Mouse (Mus musculus): ENCODE measurements around the gene Tmem229b. TPM values are rescaled to one million over a fixed set of nuclear protein-coding genes. Genes with fewer than 3 reads are reported as not detected.
"Not testable (repeated sequence)": the region's sequence is repeated elsewhere in the genome, so short reads cannot be mapped to it uniquely, and the experiment has no call there.

Tmem229b gene
- polyA plus RNA-seq, 1 experiment from 2014 or later = 7.3 TPM

- 23% methylated on average over 3 of the region's 3 CpGs for WGBS
- no peaks in the 10 kb centered on the region for H3K36me3 ChIP-seq
- H3K27me3 ChIP-seq = no peaks in the 10 kb centered on the region
- no peak overlapping the region for H3K4me3 ChIP-seq
- no peak overlapping the region for H3K4me2 ChIP-seq
- no peak overlapping the region for H3K9ac ChIP-seq
- H3K4me1 ChIP-seq = no peaks in the 10 kb centered on the region
- no peaks in the 10 kb centered on the region for H3K9me3 ChIP-seq
- no peak for ATAC-seq (ENCODE audit: borderline replicate concordance, extremely low read depth, low FRiP score, low TSS enrichment)
- no peak overlapping the region for H3K27ac ChIP-seq
Measured at GRCm38 (mm10) chr12:79035349-79035748, 27.9 kb upstream of the Tmem229b start.

GRCm38 (mm10) chr12:79034331-79034730 lies 26.9 kb upstream of the Tmem229b start:
- Histone ChIP-seq H3K27ac (no peak overlapping the region), H3K9me3 (no peaks in the 10 kb centered on the region), H3K4me3 (no peak overlapping the region), H3K9ac (no peak overlapping the region), H3K4me2 (no peak overlapping the region), H3K27me3 (no peaks in the 10 kb centered on the region), H3K36me3 (no peaks in the 10 kb centered on the region), H3K4me1 (no peaks in the 10 kb centered on the region)
- 98% methylated on average over 2 of the region's 2 CpGs for WGBS
- no peak for ATAC-seq (ENCODE audit: borderline replicate concordance, extremely low read depth, low FRiP score, low TSS enrichment)

- H3K4me2 ChIP-seq = peak within 1 kb of the TSS; percentile 97
- H3K9ac ChIP-seq = peak within 1 kb of the TSS; percentile 77
- peak within 1 kb of the TSS; percentile 83 for H3K4me3 ChIP-seq
- under 1% methylated on average over 77 of the region's 80 CpGs for WGBS
- peak; percentile 93 for ATAC-seq (ENCODE audit: borderline replicate concordance, extremely low read depth, low FRiP score, low TSS enrichment)
- H3K27me3 ChIP-seq = no peaks in the 10 kb centered on the region
- H3K4me1 ChIP-seq = peaks cover 4% of the 10 kb centered on the region
- peak within 1 kb of the TSS; percentile 63; the same call in 1 of the 2 replicates for H3K27ac ChIP-seq
- H3K36me3 ChIP-seq = no peaks in the 10 kb centered on the region
- no peaks in the 10 kb centered on the region for H3K9me3 ChIP-seq
Measured at GRCm38 (mm10) chr12:79028911-79029861, 21.8 kb upstream of the Tmem229b start, which contains the start of gene Plekhh1. Plekhh1 (plus strand) TSS chr12:79029163.

- H3K4me2 ChIP-seq; H3K27ac ChIP-seq; H3K27me3 ChIP-seq; ATAC-seq (ENCODE audit: borderline replicate concordance, extremely low read depth, low FRiP score, low TSS enrichment); H3K36me3 ChIP-seq; H3K4me3 ChIP-seq; H3K9me3 ChIP-seq; H3K9ac ChIP-seq; H3K4me1 ChIP-seq: not testable (repeated sequence)
- WGBS = 92% methylated on average over 8 of the region's 8 CpGs
Measured at GRCm38 (mm10) chr12:79027526-79027925, 20.1 kb upstream of the Tmem229b start.

GRCm38 (mm10) chr12:79022882-79023281 lies 15.5 kb upstream of the Tmem229b start:
- ATAC-seq (ENCODE audit: borderline replicate concordance, extremely low read depth, low FRiP score, low TSS enrichment) = no peak

GRCm38 (mm10) chr12:79021902-79022301 lies 14.5 kb upstream of the Tmem229b start:
- ATAC-seq (ENCODE audit: borderline replicate concordance, extremely low read depth, low FRiP score, low TSS enrichment) = no peak
- Histone ChIP-seq H3K27me3 (no peaks in the 10 kb centered on the region), H3K4me1 (no peaks in the 10 kb centered on the region), H3K4me2 (no peak overlapping the region), H3K36me3 (no peaks in the 10 kb centered on the region), H3K9ac (no peak overlapping the region), H3K27ac (no peak overlapping the region), H3K4me3 (no peak overlapping the region), H3K9me3 (no peaks in the 10 kb centered on the region)
- WGBS = 73% methylated on average over 1 of the region's 1 CpGs

More at GRCm38 (mm10) chr12:79022882-79023281, 15.5 kb upstream of the Tmem229b start:
- WGBS = 8% methylated on average over 3 of the region's 3 CpGs
- no peak overlapping the region for H3K4me3 ChIP-seq
- no peak overlapping the region for H3K9ac ChIP-seq
- no peaks in the 10 kb centered on the region for H3K27me3 ChIP-seq
- H3K4me1 ChIP-seq = no peaks in the 10 kb centered on the region
- no peaks in the 10 kb centered on the region for H3K36me3 ChIP-seq
- H3K4me2 ChIP-seq = no peak overlapping the region
- no peak overlapping the region for H3K27ac ChIP-seq
- H3K9me3 ChIP-seq = no peaks in the 10 kb centered on the region

- no peak overlapping the region for H3K9ac ChIP-seq
- H3K4me3 ChIP-seq = no peak overlapping the region
- WGBS = 68% methylated on average over 4 of the region's 4 CpGs
- no peaks in the 10 kb centered on the region for H3K4me1 ChIP-seq
- H3K27ac ChIP-seq = no peak overlapping the region
- H3K36me3 ChIP-seq = no peaks in the 10 kb centered on the region
- no peak for ATAC-seq (ENCODE audit: borderline replicate concordance, extremely low read depth, low FRiP score, low TSS enrichment)
- H3K27me3 ChIP-seq = no peaks in the 10 kb centered on the region
- no peaks in the 10 kb centered on the region for H3K9me3 ChIP-seq
- no peak overlapping the region for H3K4me2 ChIP-seq
Measured at GRCm38 (mm10) chr12:79017994-79018399, 10.6 kb upstream of the Tmem229b start.

GRCm38 (mm10) chr12:79016109-79016508 lies 8.7 kb upstream of the Tmem229b start:
- Histone ChIP-seq H3K9me3 (no peaks in the 10 kb centered on the region), H3K4me1 (no peaks in the 10 kb centered on the region), H3K27me3 (no peaks in the 10 kb centered on the region), H3K9ac (no peak overlapping the region), H3K36me3 (no peaks in the 10 kb centered on the region), H3K4me3 (no peak overlapping the region), H3K4me2 (no peak overlapping the region), H3K27ac (no peak overlapping the region)
- 47% methylated on average over 5 of the region's 5 CpGs for WGBS
- ATAC-seq (ENCODE audit: borderline replicate concordance, extremely low read depth, low FRiP score, low TSS enrichment) = no peak

GRCm38 (mm10) chr12:79010569-79010968 lies 3.1 kb upstream of the Tmem229b start:
- Histone ChIP-seq H3K36me3 (no peaks in the 10 kb centered on the region), H3K27me3 (peaks cover 6% of the 10 kb centered on the region; the same call in 1 of the 2 replicates), H3K4me2 (no peak overlapping the region), H3K27ac (peak overlapping the region; percentile 60), H3K9ac (no peak overlapping the region), H3K4me1 (peaks cover 10% of the 10 kb centered on the region), H3K9me3 (no peaks in the 10 kb centered on the region), H3K4me3 (no peak overlapping the region)
- 28% methylated on average over 3 of the region's 3 CpGs for WGBS
- no peak for ATAC-seq (ENCODE audit: borderline replicate concordance, extremely low read depth, low FRiP score, low TSS enrichment)

- peak; percentile 40; the same call in 1 of the 2 replicates for ATAC-seq (ENCODE audit: borderline replicate concordance, extremely low read depth, low FRiP score, low TSS enrichment)
Measured at GRCm38 (mm10) chr12:79006478-79007125, 825 bp downstream of the Tmem229b start.

GRCm38 (mm10) chr12:79006076-79006475 lies 1.4 kb downstream of the Tmem229b start:
- Histone ChIP-seq H3K4me3 (peak overlapping the region; percentile 90), H3K4me1 (peaks cover 10% of the 10 kb centered on the region), H3K27me3 (peaks cover 15% of the 10 kb centered on the region), H3K36me3 (no peaks in the 10 kb centered on the region), H3K27ac (no peak overlapping the region), H3K4me2 (peak overlapping the region; percentile 90), H3K9me3 (no peaks in the 10 kb centered on the region), H3K9ac (peak overlapping the region; percentile 71)
- WGBS = 31% methylated on average over 9 of the region's 9 CpGs
- ATAC-seq (ENCODE audit: borderline replicate concordance, extremely low read depth, low FRiP score, low TSS enrichment) = no peak

More at GRCm38 (mm10) chr12:79006478-79007125, 825 bp downstream of the Tmem229b start:
- under 1% methylated on average over 45 of the region's 53 CpGs for WGBS
- Histone ChIP-seq H3K4me2 (peak overlapping the region; percentile 90), H3K27me3 (peaks cover 15% of the 10 kb centered on the region), H3K4me1 (peaks cover 10% of the 10 kb centered on the region), H3K27ac (peak overlapping the region; percentile 39), H3K9ac (peak overlapping the region; percentile 71), H3K4me3 (peak overlapping the region; percentile 90), H3K9me3 (no peaks in the 10 kb centered on the region), H3K36me3 (no peaks in the 10 kb centered on the region)

- 79% methylated on average over 5 of the region's 5 CpGs for WGBS
- no peak overlapping the region for H3K4me3 ChIP-seq
- no peak for ATAC-seq (ENCODE audit: borderline replicate concordance, extremely low read depth, low FRiP score, low TSS enrichment)
- no peak overlapping the region for H3K9ac ChIP-seq
- no peak overlapping the region for H3K4me2 ChIP-seq
- H3K36me3 ChIP-seq = no peaks in the 10 kb centered on the region
- no peak overlapping the region for H3K27ac ChIP-seq
- H3K27me3 ChIP-seq = peaks cover 15% of the 10 kb centered on the region
- H3K9me3 ChIP-seq = no peaks in the 10 kb centered on the region
- peaks cover 10% of the 10 kb centered on the region for H3K4me1 ChIP-seq
Measured at GRCm38 (mm10) chr12:79005456-79005855, 2.0 kb downstream of the Tmem229b start.

Measured in lung, embryonic 15.5 days (tissue).